Comparison of ENCODE assay signal across 8 mouse cellular contexts in the genomic region with DNA sequence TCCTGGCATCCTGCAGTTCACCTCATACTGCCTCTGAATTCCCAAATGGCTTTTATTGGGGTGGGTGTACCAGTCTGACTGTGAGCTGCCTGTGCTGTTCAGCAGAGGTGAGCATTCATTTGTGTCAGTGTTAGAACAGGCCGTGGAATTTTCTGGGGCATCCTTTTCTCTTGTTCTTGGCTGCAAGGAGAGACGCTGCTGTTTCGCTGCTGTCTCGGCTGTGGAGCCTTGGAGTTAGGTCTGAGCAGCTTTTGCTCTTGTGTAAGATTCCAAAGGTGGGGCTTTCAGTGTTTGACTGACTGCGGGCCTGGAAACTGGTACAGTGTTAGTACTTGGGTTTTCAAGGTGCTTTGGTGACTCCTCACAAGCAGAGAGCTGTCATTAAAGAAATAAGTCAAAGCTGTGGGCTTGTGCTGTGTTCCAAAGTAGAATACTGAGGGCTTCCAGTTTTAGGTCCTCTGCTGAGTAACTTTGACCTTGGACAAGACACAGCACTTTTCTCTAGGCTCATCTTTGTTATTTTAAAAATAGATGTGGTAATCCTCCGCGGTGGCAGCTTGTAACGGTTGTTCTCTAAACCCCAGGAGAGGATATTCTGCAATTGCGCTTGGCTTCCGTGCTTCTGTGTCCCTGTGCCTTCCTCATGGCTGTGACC. TPM values are rescaled to one million over a fixed set of nuclear protein-coding genes. Genes with fewer than 3 reads are reported as not detected.
DNase-seq lines count a peak whose midpoint lies in the region; ATAC-seq and TF ChIP-seq lines count a peak whose summit lies in the region.

No protein-coding gene starts in this region.

- ATAC-seq in embryonic facial prominence, embryonic 12.5 days (ENCODE audit: insufficient number of reproducible peaks, insufficient read depth, low FRiP score, low TSS enrichment): no peak
- ATAC-seq in hindbrain, embryonic 11.5 days (ENCODE audit: low FRiP score): no peak

- H3K9me3 ChIP-seq in embryonic facial prominence, embryonic 12.5 days: 0 out of 2 replicates have a peak, but pooled peaks cover 3% of the 10 kb centered on the region
- H3K9me3 ChIP-seq in hindbrain, embryonic 11.5 days (ENCODE audit: control insufficient read depth, low read length): no peaks in the 10 kb centered on the region
- H3K9me3 ChIP-seq in midbrain, embryonic 10.5 days (replicated peaks): 0 out of 2 replicates have a peak, but pooled peaks cover 4% of the 10 kb centered on the region

- WGBS in liver, adult 2 months: 10% methylated on average over 10 of the region's 10 CpGs
- 62% methylated on average over 10 of the region's 10 CpGs for WGBS in embryonic facial prominence, embryonic 12.5 days
- WGBS in hindbrain, embryonic 11.5 days: 76% methylated on average over 10 of the region's 10 CpGs
- WGBS in midbrain, embryonic 10.5 days: 80% methylated on average over 10 of the region's 10 CpGs

- TF ChIP-seq CTCF in liver, adult 2 months (IDR thresholded peaks at IDR 0.05; ENCODE audit: low read depth, low read length): no peak

- peaks cover 5% of the 10 kb centered on the region; the same call in 1 of the 2 replicates for H3K36me3 ChIP-seq in liver, adult 2 months (ENCODE audit: control insufficient read depth, insufficient read depth, low read length)
- no peaks in the 10 kb centered on the region; the same call in 1 of the 2 replicates for H3K36me3 ChIP-seq in embryonic facial prominence, embryonic 12.5 days
- no peaks in the 10 kb centered on the region for H3K36me3 ChIP-seq in hindbrain, embryonic 11.5 days (ENCODE audit: control insufficient read depth, insufficient read depth, low read length)
- peaks cover 36% of the 10 kb centered on the region for H3K36me3 ChIP-seq in midbrain, embryonic 10.5 days

- H3K9ac ChIP-seq in liver, adult 2 months (ENCODE audit: low read depth, low read length): peak overlapping the region; percentile 10; the same call in 1 of the 2 replicates
- H3K9ac ChIP-seq in embryonic facial prominence, embryonic 12.5 days: 0 out of 2 replicates have a peak overlapping the region, but pooled peaks have one; percentile 34
- peak overlapping the region; percentile 15; the same call in 1 of the 2 replicates for H3K9ac ChIP-seq in hindbrain, embryonic 11.5 days (ENCODE audit: low read depth, low read length)

- H3K27me3 ChIP-seq in liver, adult 2 months (ENCODE audit: control insufficient read depth, insufficient read depth, low read length): no peaks in the 10 kb centered on the region
- no peaks in the 10 kb centered on the region for H3K27me3 ChIP-seq in embryonic facial prominence, embryonic 12.5 days
- no peaks in the 10 kb centered on the region for H3K27me3 ChIP-seq in hindbrain, embryonic 11.5 days (ENCODE audit: control insufficient read depth, insufficient read depth, low read length)
- no peaks in the 10 kb centered on the region for H3K27me3 ChIP-seq in midbrain, embryonic 10.5 days (ENCODE audit: low read depth, poor library complexity, severe bottlenecking)

- no peak for TF ChIP-seq POLR2A in liver, adult 2 months (IDR thresholded peaks at IDR 0.05; ENCODE audit: extremely low read depth, insufficient read depth, low read length)

- peak overlapping the region; percentile 65 for H3K4me2 ChIP-seq in embryonic facial prominence, embryonic 12.5 days (replicated peaks)
- peak overlapping the region; percentile 44 for H3K4me2 ChIP-seq in hindbrain, embryonic 11.5 days (replicated peaks; ENCODE audit: low read depth, low read length)

- peak; percentile 65 for DNase-seq in liver, adult 2 months (ENCODE audit: extremely low read depth, low read depth, low spot score)
- DNase-seq in liver: no peak
- DNase-seq in hindbrain, embryonic 11.5 days (ENCODE audit: low spot score): no peak
- DNase-seq in midbrain, embryonic 10.5 days (ENCODE audit: low spot score): no peak
- no peak for DNase-seq in urinary bladder, adult 18-20 months (ENCODE audit: low spot score in 2 of 2)
- no peak for DNase-seq in left cerebral cortex, adult 8-10 months (ENCODE audit: low spot score in 2 of 2)
- DNase-seq in left cerebral cortex, postnatal 4 days: no peak

- peak overlapping the region; percentile 14; the same call in 1 of the 2 replicates for H3K4me3 ChIP-seq in liver, adult 2 months (ENCODE audit: insufficient read depth, low read depth, low read length)
- peak overlapping the region; percentile 19; the same call in 1 of the 2 replicates for H3K4me3 ChIP-seq in embryonic facial prominence, embryonic 12.5 days
- peak overlapping the region; percentile 78; the same call in 1 of the 2 replicates for H3K4me3 ChIP-seq in hindbrain, embryonic 11.5 days (ENCODE audit: low read depth, low read length)
- H3K4me3 ChIP-seq in midbrain, embryonic 10.5 days: peak overlapping the region; percentile 100

- intact Hi-C loops in left cerebral cortex, postnatal 4 days (cut with DNase I): loop anchor here (5.0 kb wide), 1 partner anchor 88 kb away; no protein-coding TSS in a partner anchor

- peak overlapping the region; percentile 70 for H3K27ac ChIP-seq in liver, adult 2 months (replicated peaks; ENCODE audit: insufficient read depth, low read depth, low read length)
- no peak overlapping the region for H3K27ac ChIP-seq in embryonic facial prominence, embryonic 12.5 days
- H3K27ac ChIP-seq in hindbrain, embryonic 11.5 days (ENCODE audit: low read depth, low read length): no peak overlapping the region
- H3K27ac ChIP-seq in midbrain, embryonic 10.5 days (replicated peaks): peak overlapping the region; percentile 46; the same call in 1 of the 2 replicates

- H3K79me2 ChIP-seq in liver, adult 2 months (ENCODE audit: control insufficient read depth, insufficient read depth, low read length): peaks cover 42% of the 10 kb centered on the region

- peaks cover 17% of the 10 kb centered on the region for H3K4me1 ChIP-seq in liver, adult 2 months (ENCODE audit: control insufficient read depth, insufficient read depth, low read length)
- H3K4me1 ChIP-seq in embryonic facial prominence, embryonic 12.5 days: peaks cover 31% of the 10 kb centered on the region
- peaks cover 8% of the 10 kb centered on the region; the same call in 1 of the 2 replicates for H3K4me1 ChIP-seq in hindbrain, embryonic 11.5 days (replicated peaks; ENCODE audit: control insufficient read depth, insufficient read depth, low read length)
- H3K4me1 ChIP-seq in midbrain, embryonic 10.5 days: peaks cover 49% of the 10 kb centered on the region

RNA-seq across cellular contexts. Expression of a gene that starts 3.7 kb away (rescaled TPM):
- 13.8 and 19.9 TPM in 2 replicates for total RNA-seq in liver, adult 2 months (2014; rRNA removed)
- polyA plus RNA-seq in liver, adult 2 months (2012; rRNA removed): 35.9 and 44.3 TPM in 2 replicates
- 79.5 TPM in 2 replicates for polyA plus RNA-seq in embryonic facial prominence, embryonic 12.5 days (2016; fragmentation: Nextera tagmentation; extraction: Ambion mirVana)
- 48.3 and 48.7 TPM in 2 replicates for polyA plus RNA-seq in hindbrain, embryonic 11.5 days (2014; fragmentation: Nextera tagmentation; extraction: Ambion mirVana)
- 28.1 and 32.2 TPM in 2 replicates for polyA plus RNA-seq in midbrain, embryonic 10.5 days (2016; fragmentation: Nextera tagmentation; extraction: Ambion mirVana)
- 100 to 1,000 TPM; 120 to 139 (median 129) TPM for total RNA-seq in left cerebral cortex, adult 8-10 months (2022)
- total RNA-seq in left cerebral cortex, postnatal 4 days (2021): 100 to 1,000 TPM; 191 to 204 TPM

RNA-seq across cellular contexts. Expression of a gene that starts 17.7 kb away (rescaled TPM):
- total RNA-seq in liver, adult 2 months (2014; rRNA removed): 4.8 and 5.4 TPM in 2 replicates
- 4.9 and 5.3 TPM in 2 replicates for polyA plus RNA-seq in liver, adult 2 months (2012; rRNA removed)
- 7.8 and 8.1 TPM in 2 replicates for polyA plus RNA-seq in embryonic facial prominence, embryonic 12.5 days (2016; fragmentation: Nextera tagmentation; extraction: Ambion mirVana)
- polyA plus RNA-seq in hindbrain, embryonic 11.5 days (2014; fragmentation: Nextera tagmentation; extraction: Ambion mirVana): 2.9 and 4.6 TPM in 2 replicates
- polyA plus RNA-seq in midbrain, embryonic 10.5 days (2016; fragmentation: Nextera tagmentation; extraction: Ambion mirVana): 4.2 and 4.8 TPM in 2 replicates
- total RNA-seq in left cerebral cortex, adult 8-10 months (2022): 10 to 100 TPM; 19.5 to 21.7 (median 20.3) TPM
- 10 to 100 TPM; 23.9 to 25.5 TPM for total RNA-seq in left cerebral cortex, postnatal 4 days (2021)

Comparison
In these comparisons a context has a peak if more than half of its experiments do, and no peak if none do; other contexts are left out.
1. H3K27ac ChIP-seq: peak in liver, adult 2 months (single experiment) and midbrain, embryonic 10.5 days (single experiment); none in embryonic facial prominence, embryonic 12.5 days (single experiment) and hindbrain, embryonic 11.5 days (single experiment).
2. H3K4me3 ChIP-seq: peak in every context shown above with its lines; median percentile 100 in midbrain, embryonic 10.5 days; 78 in hindbrain, embryonic 11.5 days; 19 in embryonic facial prominence, embryonic 12.5 days; 14 in liver, adult 2 months.
3. Peak in every context shown above with its lines, with median percentiles within 50 percentile points of each other: H3K9ac ChIP-seq.